Mouse (Mus musculus) forebrain, embryonic 16.5 days (tissue): ENCODE results near the gene Clstn1. TPM values are rescaled to one million over a fixed set of nuclear protein-coding genes. Genes with fewer than 3 reads are reported as not detected.

ENCODE experiments used
- ATAC-seq: fragments of 200-750 bp; cut with Nextera tagmentation; 2 replicates; pipeline ENCODE4 v1.8.0; 2017; ENCODE audit warnings: mild to moderate bottlenecking, moderate library complexity
- H3K27ac ChIP-seq: fragments of 300-500 bp; sonication (generic); 2 replicates; pipeline ENCODE4 v1.5.1; 2014; ENCODE audit warnings: low read length, control low read depth
- H3K27me3 ChIP-seq: fragments of 300-500 bp; sonication (generic); replicated peaks from 2 replicates; pipeline ENCODE4 v1.6.1; 2014; ENCODE audit warnings: low read length; ENCODE audit not compliant: control insufficient read depth, insufficient read depth
- H3K36me3 ChIP-seq: fragments of 300-500 bp; sonication (generic); 2 replicates; pipeline ENCODE4 v1.6.1; 2014; ENCODE audit not compliant: control insufficient read depth, insufficient read depth
- H3K4me1 ChIP-seq: fragments of 300-500 bp; sonication (generic); replicated peaks from 2 replicates; pipeline ENCODE4 v1.6.1; 2014; ENCODE audit warnings: low read length; ENCODE audit not compliant: control insufficient read depth, insufficient read depth
- H3K4me2 ChIP-seq: fragments of 300-500 bp; sonication (generic); 2 replicates; pipeline ENCODE4 v1.6.1; 2014; ENCODE audit warnings: mild to moderate bottlenecking, low read length, control low read depth
- H3K4me3 ChIP-seq: fragments of 300-500 bp; sonication (generic); replicated peaks from 2 replicates; pipeline ENCODE4 v1.5.1; 2014; ENCODE audit warnings: mild to moderate bottlenecking, low read length, control low read depth
- H3K9ac ChIP-seq: fragments of 300-500 bp; sonication (generic); replicated peaks from 2 replicates; pipeline ENCODE4 v1.6.1; 2014; ENCODE audit warnings: low read depth, low read length, control low read depth
- H3K9me3 ChIP-seq: fragments of 300-500 bp; sonication (generic); 2 replicates; pipeline ENCODE4 v1.6.1; 2016; ENCODE audit warnings: low read length; ENCODE audit not compliant: control insufficient read depth
- WGBS: fragments of 180-500 bp; shearing (Covaris S2); extraction: QIAGEN DNeasy Blood & Tissue Kit; methylation state at CpG from one replicate; pipeline ENCODE4 v1.1.7; 2014; 5-methylcytosine and 5-hydroxymethylcytosine counted together
- polyA plus RNA-seq: library from polyadenylated mRNA; unstranded; fragments of >200 nt; fragmentation: Nextera tagmentation; extraction: Ambion mirVana; gene quantifications from 2 replicates; pipeline ENCODE4 v1.2.1, GENCODE M21; 2015

The Clstn1 gene
- 65.3 and 81.8 TPM in 2 replicates for polyA plus RNA-seq

DNA sequence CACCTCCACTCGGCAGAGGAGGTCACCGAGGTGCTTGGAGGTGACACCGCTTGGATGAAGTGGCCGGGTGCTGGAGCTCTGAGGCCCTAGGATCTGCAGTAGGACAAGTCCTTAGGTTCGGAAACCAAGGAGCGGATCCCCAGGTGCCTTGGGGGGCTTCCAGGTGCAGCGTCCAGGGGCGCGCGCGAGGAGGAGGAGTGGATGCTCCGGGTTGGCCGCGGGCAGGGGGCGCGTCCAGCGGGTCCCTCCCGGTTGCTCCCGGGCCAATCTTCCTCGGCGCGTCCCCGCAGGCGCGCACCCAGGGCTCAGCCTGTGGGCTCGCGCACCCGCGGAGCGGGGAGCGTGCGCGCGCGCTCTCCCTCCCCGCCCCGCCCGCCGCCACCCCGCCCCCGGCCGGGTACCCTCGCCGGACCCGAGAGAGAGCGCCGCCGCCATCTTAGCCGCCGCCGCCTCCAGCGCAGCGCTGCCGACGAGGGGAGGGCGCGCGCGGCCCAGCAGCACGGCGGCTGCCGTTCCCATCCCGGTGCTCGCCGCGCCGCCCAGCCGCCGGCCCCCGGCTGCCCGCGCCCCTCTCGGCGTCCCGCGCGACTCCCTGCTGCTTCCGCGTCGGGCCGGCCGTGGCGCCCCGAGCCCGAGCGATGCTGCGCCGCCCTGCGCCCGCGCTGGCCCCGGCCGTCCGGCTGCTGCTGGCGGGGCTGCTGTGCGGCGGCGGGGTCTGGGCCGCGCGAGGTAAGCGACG is at the start of gene Clstn1:
Gene Clstn1 (plus strand): TSS at position 425 of the 739 bp plus-strand sequence.
- WGBS, result under 1% methylated on average over 48 of the region's 103 CpGs
- H3K4me2 ChIP-seq, result peak within 1 kb of the TSS; percentile 99
- ATAC-seq, result peak; percentile 82
- H3K4me1 ChIP-seq, result peaks cover 17% of the 10 kb centered on the region
- no peaks in the 10 kb centered on the region for H3K36me3 ChIP-seq
- H3K9ac ChIP-seq, result peak within 1 kb of the TSS; percentile 83
- H3K27me3 ChIP-seq, result no peaks in the 10 kb centered on the region
- H3K27ac ChIP-seq, result peak within 1 kb of the TSS; percentile 86
- H3K9me3 ChIP-seq, result no peaks in the 10 kb centered on the region
- peak within 1 kb of the TSS; percentile 87 for H3K4me3 ChIP-seq

DNA sequence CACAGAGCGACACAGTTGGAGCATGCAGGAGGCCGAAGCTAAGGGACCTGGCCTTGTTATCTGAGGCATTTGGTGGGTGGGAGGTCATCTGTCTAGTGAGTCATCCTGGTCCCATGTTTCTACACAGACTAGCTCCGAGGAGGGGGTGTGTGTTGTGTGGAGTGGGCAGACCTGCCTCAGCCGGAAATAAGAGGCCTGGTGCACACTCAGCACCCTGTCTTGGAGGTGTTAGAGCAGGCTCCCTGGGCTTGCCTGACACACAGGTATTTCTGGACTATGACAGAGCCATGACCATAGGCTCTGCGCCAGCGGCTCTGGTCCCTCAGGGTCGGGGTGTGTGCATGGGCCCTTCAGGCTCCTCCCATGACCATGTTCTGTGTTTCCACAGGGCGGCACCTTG is 46.8 kb upstream of the Clstn1 start:
- no peak for ATAC-seq
- WGBS, result 90% methylated on average over 8 of the region's 8 CpGs
- H3K9ac ChIP-seq, result 0 out of 2 replicates have a peak overlapping the region, but pooled peaks have one; percentile 9

DNA sequence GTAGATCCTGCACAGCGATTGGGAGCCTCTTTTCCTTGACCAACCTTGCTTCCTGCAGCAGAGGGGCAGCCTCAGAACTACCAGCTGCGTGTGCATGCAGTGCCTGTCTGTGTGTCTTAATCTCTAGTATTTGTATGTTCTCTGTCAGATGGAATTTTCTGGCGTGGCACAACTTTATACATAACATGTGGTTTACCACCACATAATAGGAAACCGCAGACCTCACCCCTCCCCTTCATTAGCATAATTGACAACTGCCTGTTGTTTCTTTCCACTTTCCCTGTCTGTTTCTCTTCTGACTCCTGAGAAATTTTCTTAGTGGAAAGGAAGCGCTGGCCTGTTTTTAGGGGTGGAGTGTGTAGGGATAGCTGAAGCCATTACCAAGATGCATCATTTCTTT is 44.3 kb upstream of the Clstn1 start:
- Histone ChIP-seq H3K27ac (no peak overlapping the region), H3K4me1 (0 out of 2 replicates have a peak, but pooled peaks cover 2% of the 10 kb centered on the region)

More for the DNA sequence above, 46.8 kb upstream of the Clstn1 start:
- no peak overlapping the region for H3K4me2 ChIP-seq
- H3K4me3 ChIP-seq, result no peak overlapping the region
- H3K4me1 ChIP-seq, result 0 out of 2 replicates have a peak, but pooled peaks cover 2% of the 10 kb centered on the region
- no peaks in the 10 kb centered on the region for H3K36me3 ChIP-seq
- no peak overlapping the region for H3K27ac ChIP-seq
- no peaks in the 10 kb centered on the region for H3K9me3 ChIP-seq
- no peaks in the 10 kb centered on the region for H3K27me3 ChIP-seq

DNA sequence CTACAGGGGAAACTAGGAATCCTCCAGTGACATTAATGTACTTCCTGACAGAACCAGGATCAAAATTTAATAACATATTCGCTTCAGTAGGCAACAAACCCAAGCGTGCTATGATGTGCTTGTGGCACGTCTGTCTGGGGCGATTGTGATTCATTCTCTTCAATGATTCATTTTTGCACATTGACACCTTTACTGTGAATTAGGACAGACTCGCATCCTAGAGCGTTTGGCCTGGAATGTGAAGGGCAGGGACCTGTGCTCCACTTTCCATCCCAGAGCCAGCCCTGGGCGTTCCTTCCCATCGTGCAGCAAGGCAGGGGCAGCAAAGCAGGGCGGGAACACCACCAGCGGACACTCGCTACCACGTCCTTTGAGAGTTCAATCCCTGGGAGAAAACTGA is 43.8 kb upstream of the Clstn1 start:
- Histone ChIP-seq H3K9ac (no peak overlapping the region), H3K4me1 (0 out of 2 replicates have a peak, but pooled peaks cover 2% of the 10 kb centered on the region), H3K36me3 (peaks cover 4% of the 10 kb centered on the region; the same call in 1 of the 2 replicates), H3K27me3 (no peaks in the 10 kb centered on the region), H3K4me3 (no peak overlapping the region), H3K9me3 (no peaks in the 10 kb centered on the region), H3K27ac (no peak overlapping the region), H3K4me2 (no peak overlapping the region)
- no peak for ATAC-seq
- 75% methylated on average over 12 of the region's 12 CpGs for WGBS

More for the DNA sequence above, 44.3 kb upstream of the Clstn1 start:
- Histone ChIP-seq H3K27me3 (no peaks in the 10 kb centered on the region), H3K9me3 (no peaks in the 10 kb centered on the region), H3K4me3 (no peak overlapping the region), H3K4me2 (no peak overlapping the region), H3K9ac (no peak overlapping the region), H3K36me3 (peaks cover 4% of the 10 kb centered on the region; the same call in 1 of the 2 replicates)
- 52% methylated on average over 5 of the region's 5 CpGs for WGBS
- no peak for ATAC-seq

DNA sequence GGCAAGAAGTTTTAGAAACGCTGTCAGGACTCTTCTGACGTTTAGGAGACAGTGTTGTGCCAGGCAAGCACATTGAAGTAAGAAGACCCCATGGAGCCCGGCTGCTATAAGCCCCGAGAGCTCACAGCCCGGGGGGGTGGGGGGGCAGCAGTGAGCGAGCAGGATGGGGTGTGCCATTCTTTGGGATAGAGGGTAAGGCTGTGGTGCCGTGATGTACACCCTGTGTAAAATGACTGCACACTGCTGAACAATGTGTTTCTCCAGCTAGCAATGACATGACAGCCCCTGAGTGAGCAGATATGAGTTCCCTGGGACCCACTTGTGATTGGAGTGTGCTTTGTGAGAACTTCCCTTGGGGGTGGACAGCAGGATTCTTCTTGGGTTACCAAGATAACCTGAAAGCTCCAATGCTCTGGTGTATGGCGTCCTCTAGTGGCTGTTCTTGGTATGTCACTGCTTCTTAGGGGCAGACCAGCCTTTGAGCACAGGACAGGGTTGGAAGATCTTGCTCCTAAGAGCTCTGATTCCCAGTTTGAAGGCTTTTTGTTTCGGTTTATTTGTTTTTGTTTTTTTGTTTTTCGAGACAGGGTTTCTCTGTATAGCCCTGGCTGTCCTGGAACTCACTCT is 43.2 kb upstream of the Clstn1 start:
- ATAC-seq, result peak; percentile 52
- H3K27ac ChIP-seq, result no peak overlapping the region
- no peak overlapping the region for H3K9ac ChIP-seq
- H3K9me3 ChIP-seq, result no peaks in the 10 kb centered on the region
- 36% methylated on average over 10 of the region's 10 CpGs for WGBS
- H3K4me3 ChIP-seq, result no peak overlapping the region
- H3K36me3 ChIP-seq, result peaks cover 4% of the 10 kb centered on the region; the same call in 1 of the 2 replicates
- no peak overlapping the region for H3K4me2 ChIP-seq
- 0 out of 2 replicates have a peak, but pooled peaks cover 2% of the 10 kb centered on the region for H3K4me1 ChIP-seq
- no peaks in the 10 kb centered on the region for H3K27me3 ChIP-seq

DNA sequence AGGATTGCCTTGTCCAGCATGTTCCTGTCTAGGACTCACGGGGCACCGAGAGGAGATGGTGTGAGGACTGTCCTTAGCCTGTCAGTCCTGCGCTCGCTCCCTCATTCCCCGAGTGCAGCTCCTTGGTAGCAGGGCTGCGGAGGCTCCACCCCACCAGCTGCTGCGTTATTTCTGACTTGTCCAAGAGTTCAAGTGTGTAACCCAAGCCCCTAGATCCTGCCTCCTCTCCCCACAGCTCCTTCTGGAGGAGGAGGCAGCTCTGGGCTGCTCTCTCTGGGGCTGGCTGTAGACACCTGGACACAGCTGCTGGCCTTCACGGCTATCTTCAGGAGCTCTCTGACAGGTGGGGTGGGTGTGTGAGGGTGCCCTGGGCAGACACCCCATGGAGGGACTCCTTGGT is 41.4 kb upstream of the Clstn1 start:
- no peaks in the 10 kb centered on the region for H3K27me3 ChIP-seq
- ATAC-seq, result no peak

DNA sequence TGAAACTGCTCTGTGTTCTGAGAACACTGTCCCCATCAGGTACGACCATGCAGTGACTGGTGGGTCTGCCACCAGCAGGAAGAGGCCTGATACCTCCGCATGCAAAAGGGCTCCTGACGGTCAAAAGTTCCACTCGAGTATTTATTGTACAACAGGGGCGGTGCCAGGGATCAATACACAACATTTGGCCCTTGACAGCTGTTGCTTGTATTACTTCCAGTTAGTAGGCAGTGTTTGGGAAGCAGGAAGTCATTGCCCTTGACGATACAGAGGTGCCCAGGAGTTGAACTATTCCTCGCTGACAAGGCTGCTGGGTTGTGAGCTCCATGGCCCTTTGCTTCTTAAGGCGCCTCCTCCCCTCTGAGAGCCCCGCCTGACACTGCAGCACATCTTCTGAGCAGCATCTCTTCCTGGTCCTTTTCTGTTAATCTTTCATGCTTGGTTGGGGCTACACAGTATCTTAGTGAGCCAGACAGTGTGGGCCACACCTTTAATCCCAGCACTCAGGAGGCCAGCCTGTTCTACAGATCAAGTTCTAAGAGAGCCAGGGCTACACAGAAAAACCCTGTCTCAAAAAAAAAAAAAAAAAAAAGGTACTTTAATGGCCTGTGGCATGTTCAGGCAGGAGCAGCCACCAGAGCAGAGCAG is 39.3 kb upstream of the Clstn1 start:
- Histone ChIP-seq H3K4me1 (0 out of 2 replicates have a peak, but pooled peaks cover 1% of the 10 kb centered on the region), H3K27ac (no peak overlapping the region), H3K27me3 (no peaks in the 10 kb centered on the region), H3K4me2 (no peak overlapping the region), H3K9ac (no peak overlapping the region), H3K36me3 (peaks cover 4% of the 10 kb centered on the region; the same call in 1 of the 2 replicates), H3K9me3 (no peaks in the 10 kb centered on the region), H3K4me3 (no peak overlapping the region)
- ATAC-seq, result no peak
- WGBS, result 87% methylated on average over 9 of the region's 9 CpGs

More for the DNA sequence above, 41.4 kb upstream of the Clstn1 start:
- H3K4me2 ChIP-seq, result no peak overlapping the region
- WGBS, result 87% methylated on average over 8 of the region's 8 CpGs
- H3K9me3 ChIP-seq, result no peaks in the 10 kb centered on the region
- no peak overlapping the region for H3K4me3 ChIP-seq
- 0 out of 2 replicates have a peak, but pooled peaks cover 2% of the 10 kb centered on the region for H3K4me1 ChIP-seq
- H3K9ac ChIP-seq, result no peak overlapping the region
- peaks cover 4% of the 10 kb centered on the region; the same call in 1 of the 2 replicates for H3K36me3 ChIP-seq
- H3K27ac ChIP-seq, result no peak overlapping the region

DNA sequence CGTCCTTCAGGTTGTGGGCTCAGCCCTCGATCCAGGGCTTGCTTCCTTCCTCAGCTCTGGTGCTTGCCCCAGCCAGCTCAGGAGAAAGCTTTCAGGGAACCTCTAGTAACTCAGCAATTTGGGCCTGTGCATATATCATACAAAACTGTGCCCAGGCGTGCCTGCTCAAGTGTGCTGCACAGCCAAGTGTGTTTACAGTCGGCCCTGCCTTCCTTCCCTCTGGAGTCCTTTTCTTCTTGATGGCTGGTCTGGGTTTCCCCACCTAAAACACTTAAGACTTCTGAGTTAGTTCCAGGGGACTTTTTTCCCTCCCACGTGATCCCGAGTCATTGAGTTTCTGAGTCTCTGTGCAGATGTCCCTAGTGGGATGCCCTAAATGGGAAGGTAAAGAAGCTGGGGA is 38.7 kb upstream of the Clstn1 start:
- ATAC-seq, result no peak
- no peak overlapping the region for H3K27ac ChIP-seq
- 81% methylated on average over 6 of the region's 6 CpGs for WGBS

More for the DNA sequence above, 38.7 kb upstream of the Clstn1 start:
- no peak overlapping the region for H3K4me3 ChIP-seq
- peaks cover 4% of the 10 kb centered on the region; the same call in 1 of the 2 replicates for H3K36me3 ChIP-seq
- no peak overlapping the region for H3K4me2 ChIP-seq
- H3K9ac ChIP-seq, result no peak overlapping the region
- no peaks in the 10 kb centered on the region for H3K27me3 ChIP-seq
- H3K9me3 ChIP-seq, result no peaks in the 10 kb centered on the region
- no peaks in the 10 kb centered on the region for H3K4me1 ChIP-seq
